In the genomic region with DNA sequence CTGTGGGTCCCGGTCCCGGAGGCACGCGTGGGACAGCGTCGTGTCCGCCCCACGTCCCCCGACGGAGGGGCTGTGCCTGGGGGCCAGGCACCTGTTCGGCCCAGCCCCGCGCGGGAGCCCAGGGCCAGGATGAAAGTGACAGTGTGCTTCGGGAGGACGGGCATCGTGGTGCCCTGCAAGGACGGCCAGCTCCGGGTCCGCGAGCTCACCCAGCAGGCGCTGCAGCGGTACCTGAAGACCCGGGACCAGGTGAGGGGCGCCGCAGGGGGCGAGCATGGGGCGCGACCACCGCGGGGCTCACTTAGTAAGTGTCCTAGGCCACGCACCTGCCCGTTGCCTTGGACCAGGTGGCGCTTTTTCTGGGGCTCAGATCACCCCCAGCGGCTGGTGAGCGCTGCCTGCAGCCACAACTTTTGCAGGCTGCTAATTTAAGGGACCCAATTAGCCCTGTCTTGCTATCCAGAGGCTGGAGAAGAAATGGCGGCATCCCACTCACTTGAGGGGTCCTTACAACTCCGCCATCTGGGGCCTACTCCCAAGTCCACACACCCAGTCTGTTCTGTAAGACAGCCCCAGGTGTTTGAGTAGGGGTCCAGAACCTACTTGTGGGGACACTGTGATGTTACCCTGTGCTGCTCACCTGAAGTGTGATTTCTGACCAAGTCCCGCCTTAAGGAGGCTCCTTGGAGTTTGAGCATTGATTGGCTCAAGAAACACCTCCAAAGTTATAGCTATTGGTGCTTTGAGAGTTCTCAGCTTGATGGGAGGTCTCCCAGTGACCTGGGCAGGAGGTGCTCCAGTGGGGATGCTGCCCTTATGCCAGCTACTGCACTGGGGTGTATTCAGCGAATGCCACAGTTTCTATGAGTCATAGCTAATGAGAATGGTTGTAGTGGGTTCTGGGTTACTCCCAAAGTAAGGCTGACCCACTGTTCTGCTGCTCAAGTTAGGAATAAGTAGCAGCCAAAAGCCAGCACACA, we compare ENCODE assay signal across 8 mouse cellular contexts. TPM values are rescaled to one million over a fixed set of nuclear protein-coding genes. Genes with fewer than 3 reads are reported as not detected.
A peak's percentile ranks its signal among the peaks of the same experiment; 100 is the strongest.
DNase-seq lines count a peak whose midpoint lies in the region; ATAC-seq and TF ChIP-seq lines count a peak whose summit lies in the region.

No protein-coding gene starts in this region.

- TF ChIP-seq CTCF in testis, adult 2 months (IDR thresholded peaks at IDR 0.05; ENCODE audit: control insufficient read depth, insufficient read depth, insufficient replicate concordance, low read depth, low read length) = no peak
- no peak for TF ChIP-seq CTCF in small intestine, adult 2 months (IDR thresholded peaks at IDR 0.05; ENCODE audit: extremely low read depth, insufficient read length, insufficient replicate concordance, low read depth, low read length)

- ATAC-seq in heart, embryonic 11.5 days (replicated peaks; ENCODE audit: insufficient number of reproducible peaks, low FRiP score, low TSS enrichment) = peak; percentile 42; the same call in 1 of the 2 replicates
- ATAC-seq in lung, embryonic 16.5 days (ENCODE audit: low read depth) = peak; percentile 63

- H3K4me1 ChIP-seq in testis, adult 2 months (ENCODE audit: control insufficient read depth, insufficient read depth, low read length) = peaks cover 15% of the 10 kb centered on the region
- no peaks in the 10 kb centered on the region for H3K4me1 ChIP-seq in heart, embryonic 11.5 days (ENCODE audit: control insufficient read depth, insufficient read depth, low read length)
- H3K4me1 ChIP-seq in lung, embryonic 16.5 days (replicated peaks; ENCODE audit: control insufficient read depth, insufficient read depth, low read length) = peaks cover 8% of the 10 kb centered on the region; the same call in 1 of the 2 replicates
- H3K4me1 ChIP-seq in small intestine, adult 2 months (ENCODE audit: control insufficient read depth, insufficient read depth, insufficient read length, low read length) = peaks cover 2% of the 10 kb centered on the region; the same call in 1 of the 2 replicates

- no peaks in the 10 kb centered on the region for H3K27me3 ChIP-seq in testis, adult 2 months (ENCODE audit: control insufficient read depth, insufficient read depth, low read length)
- H3K27me3 ChIP-seq in heart, embryonic 11.5 days (ENCODE audit: control insufficient read depth, insufficient read depth, low read length) = no peaks in the 10 kb centered on the region
- H3K27me3 ChIP-seq in lung, embryonic 16.5 days (ENCODE audit: control insufficient read depth, insufficient read depth, low read depth, low read length) = no peaks in the 10 kb centered on the region
- H3K27me3 ChIP-seq in small intestine, adult 2 months (ENCODE audit: control insufficient read depth, insufficient read depth, low read length) = no peaks in the 10 kb centered on the region

- no peak overlapping the region; the same call in 1 of the 2 replicates for H3K27ac ChIP-seq in testis, adult 2 months (ENCODE audit: control insufficient read depth, insufficient read depth, low read depth, low read length)
- H3K27ac ChIP-seq in heart, embryonic 11.5 days (ENCODE audit: low read depth, low read length) = 0 out of 2 replicates have a peak overlapping the region, but pooled peaks have one; percentile 18
- peak overlapping the region; percentile 86 for H3K27ac ChIP-seq in lung, embryonic 16.5 days (ENCODE audit: low read length)
- H3K27ac ChIP-seq in small intestine, adult 2 months (ENCODE audit: insufficient read depth, low read depth, low read length) = peak overlapping the region; percentile 57

- DNase-seq in testis, postnatal 10 days (ENCODE audit: low spot score) = no peak
- peak; percentile 26 for DNase-seq in embryo, embryonic 10 days (ENCODE audit: low spot score)
- peak; percentile 58 for DNase-seq in kidney, adult 9 months
- DNase-seq in layer of hippocampus, adult 9-11 months = no peak

- H3K36me3 ChIP-seq in testis, adult 2 months (ENCODE audit: control insufficient read depth, insufficient read depth, low read length) = no peaks in the 10 kb centered on the region
- no peaks in the 10 kb centered on the region for H3K36me3 ChIP-seq in heart, embryonic 11.5 days (ENCODE audit: control insufficient read depth, insufficient read depth, low read length)
- H3K36me3 ChIP-seq in lung, embryonic 16.5 days (ENCODE audit: control insufficient read depth, insufficient read depth, low read length) = no peaks in the 10 kb centered on the region
- H3K36me3 ChIP-seq in small intestine, adult 2 months (ENCODE audit: control insufficient read depth, insufficient read depth, low read length) = no peaks in the 10 kb centered on the region

- peak overlapping the region; percentile 95 for H3K9ac ChIP-seq in heart, embryonic 11.5 days (ENCODE audit: low read depth, low read length)
- peak overlapping the region; percentile 96 for H3K9ac ChIP-seq in lung, embryonic 16.5 days (ENCODE audit: low read length)

- no peaks in the 10 kb centered on the region for H3K9me3 ChIP-seq in heart, embryonic 11.5 days (replicated peaks; ENCODE audit: control insufficient read depth, low read length)
- H3K9me3 ChIP-seq in lung, embryonic 16.5 days (ENCODE audit: control insufficient read depth, low read length) = no peaks in the 10 kb centered on the region

- H3K4me3 ChIP-seq in testis, adult 2 months (ENCODE audit: control insufficient read depth, low read depth, low read length) = peak overlapping the region; percentile 95
- peak overlapping the region; percentile 96 for H3K4me3 ChIP-seq in heart, embryonic 11.5 days (ENCODE audit: low read depth, low read length)
- peak overlapping the region; percentile 95 for H3K4me3 ChIP-seq in lung, embryonic 16.5 days (ENCODE audit: low read length)
- peak overlapping the region; percentile 99 for H3K4me3 ChIP-seq in small intestine, adult 2 months (ENCODE audit: low read depth, low read length)

- H3K4me2 ChIP-seq in heart, embryonic 11.5 days = peak overlapping the region; percentile 87
- peak overlapping the region; percentile 93 for H3K4me2 ChIP-seq in lung, embryonic 16.5 days (ENCODE audit: low read depth, low read length)

- WGBS in heart, embryonic 11.5 days (ENCODE audit: insufficient replicate concordance) = 5% methylated on average over 40 of the region's 40 CpGs
- 3% methylated on average over 39 of the region's 40 CpGs for WGBS in lung, embryonic 16.5 days
- 2% methylated on average over 40 of the region's 40 CpGs for WGBS in small intestine, adult 2 months

- no peak for TF ChIP-seq POLR2A in testis, adult 2 months (IDR thresholded peaks at IDR 0.05; ENCODE audit: control insufficient read depth, low read depth, low read length)
- no peak for TF ChIP-seq POLR2A in small intestine, adult 2 months (IDR thresholded peaks at IDR 0.05; ENCODE audit: low read depth, low read length)

RNA-seq across cellular contexts. Expression of a gene that starts 0.8 kb away (rescaled TPM):
- polyA plus RNA-seq in testis, adult 2 months (2012; rRNA removed) = 0.96 and 1.3 TPM in 2 replicates
- 7.7 and 10.5 TPM in 2 replicates for polyA plus RNA-seq in heart, embryonic 11.5 days (2014; fragmentation: Nextera tagmentation; extraction: Ambion mirVana)
- polyA plus RNA-seq in lung, embryonic 16.5 days (2015; fragmentation: Nextera tagmentation; extraction: Ambion mirVana) = 12.3 and 13.5 TPM in 2 replicates
- 3.5 and 7.2 TPM in 2 replicates for polyA plus RNA-seq in small intestine, adult 2 months (2012; rRNA removed)

Comparison
In these comparisons a context has a peak if more than half of its experiments do, and no peak if none do; other contexts are left out.
1. DNase-seq: peak in embryo, embryonic 10 days (single experiment) and kidney, adult 9 months (single experiment); none in testis, postnatal 10 days (single experiment) and layer of hippocampus, adult 9-11 months (single experiment).
2. Peak in every context shown above with its lines, with median percentiles within 50 percentile points of each other: H3K4me3 ChIP-seq.